Mouse (Mus musculus) hindbrain, embryonic 13.5 days (tissue): Measurements from ENCODE around the gene Icam2. TPM values are rescaled to one million over a fixed set of nuclear protein-coding genes. Genes with fewer than 3 reads are reported as not detected.

Experiments used
- ATAC-seq: fragments of 200-750 bp; cut with Nextera tagmentation; 2 replicates; pipeline ENCODE4 v1.8.0; 2017; ENCODE audit warnings: moderate TSS enrichment; ENCODE audit not compliant: low FRiP score
- H3K27ac ChIP-seq: fragments of 300-500 bp; sonication (generic); 2 replicates; pipeline ENCODE4 v1.5.1; 2015; ENCODE audit warnings: inconsistent platforms, mild to moderate bottlenecking, moderate library complexity
- H3K27me3 ChIP-seq: fragments of 300-500 bp; sonication (generic); 2 replicates; pipeline ENCODE4 v1.6.1; 2015; ENCODE audit warnings: mild to moderate bottlenecking, inconsistent platforms
- H3K36me3 ChIP-seq: fragments of 300-500 bp; sonication (generic); 2 replicates; pipeline ENCODE4 v1.6.1; 2015; ENCODE audit warnings: mild to moderate bottlenecking, inconsistent platforms
- H3K4me1 ChIP-seq: fragments of 300-500 bp; sonication (generic); replicated peaks from 2 replicates; pipeline ENCODE4 v1.6.1; 2015; ENCODE audit warnings: inconsistent platforms
- H3K4me2 ChIP-seq: fragments of 300-500 bp; sonication (generic); 2 replicates; pipeline ENCODE4 v1.6.1; 2015; ENCODE audit warnings: inconsistent platforms, mild to moderate bottlenecking, moderate library complexity
- H3K4me3 ChIP-seq: fragments of 300-500 bp; sonication (generic); 2 replicates; pipeline ENCODE4 v1.5.1; 2015; ENCODE audit warnings: mild to moderate bottlenecking, inconsistent platforms
- H3K9ac ChIP-seq: fragments of 300-500 bp; sonication (generic); 2 replicates; pipeline ENCODE4 v1.6.1; 2015; ENCODE audit warnings: mild to moderate bottlenecking, inconsistent platforms
- H3K9me3 ChIP-seq: fragments of 300-500 bp; sonication (generic); 2 replicates; pipeline ENCODE4 v1.6.1; 2016; ENCODE audit warnings: inconsistent platforms
- WGBS: fragments of 180-500 bp; shearing (Covaris S2); methylation state at CpG from one replicate; pipeline ENCODE4 v1.1.7; 2015; 5-methylcytosine and 5-hydroxymethylcytosine counted together
- polyA plus RNA-seq: library from polyadenylated mRNA; unstranded; fragments of >200 nt; fragmentation: Nextera tagmentation; extraction: Ambion mirVana; gene quantifications from 2 replicates; pipeline ENCODE4 v1.2.1, GENCODE M21; 2015

Gene Icam2
- polyA plus RNA-seq, 1 experiment from 2014 or later, result 13.8 TPM

DNA sequence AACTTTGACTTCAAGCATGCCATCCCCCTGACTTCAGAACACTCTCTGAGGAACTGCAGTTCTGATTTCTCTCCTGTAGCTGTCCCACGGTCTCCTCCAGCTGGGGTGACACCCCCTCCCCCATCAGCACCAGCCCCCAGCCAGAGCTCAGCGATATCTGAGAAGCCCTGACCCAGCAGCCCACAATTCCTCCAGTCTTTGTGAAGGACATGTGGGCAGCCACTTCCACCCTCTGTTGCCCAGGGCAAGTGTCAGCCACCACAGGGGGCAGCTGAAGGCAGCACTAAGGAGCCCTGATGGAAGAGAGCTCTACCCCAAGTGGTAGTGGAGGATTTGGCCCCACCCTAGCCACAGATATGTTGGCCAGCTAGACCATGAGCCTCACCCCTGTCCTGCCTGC is 53.8 kb downstream of the Icam2 start:
- H3K4me2 ChIP-seq, result no peak overlapping the region
- H3K9ac ChIP-seq, result no peak overlapping the region
- WGBS, result 14% methylated on average over 2 of the region's 2 CpGs
- no peaks in the 10 kb centered on the region for H3K27me3 ChIP-seq
- 0 out of 2 replicates have a peak, but pooled peaks cover 8% of the 10 kb centered on the region for H3K4me1 ChIP-seq
- no peak overlapping the region for H3K4me3 ChIP-seq
- no peak for ATAC-seq
- no peaks in the 10 kb centered on the region for H3K9me3 ChIP-seq
- H3K27ac ChIP-seq, result no peak overlapping the region
- H3K36me3 ChIP-seq, result no peaks in the 10 kb centered on the region

GRCm38 (mm10) chr11:106332458-106332857 is 55.4 kb downstream of the Icam2 start:
- WGBS, result 49% methylated on average over 4 of the region's 4 CpGs
- 0 out of 2 replicates have a peak, but pooled peaks cover 5% of the 10 kb centered on the region for H3K4me1 ChIP-seq
- ATAC-seq, result no peak

DNA sequence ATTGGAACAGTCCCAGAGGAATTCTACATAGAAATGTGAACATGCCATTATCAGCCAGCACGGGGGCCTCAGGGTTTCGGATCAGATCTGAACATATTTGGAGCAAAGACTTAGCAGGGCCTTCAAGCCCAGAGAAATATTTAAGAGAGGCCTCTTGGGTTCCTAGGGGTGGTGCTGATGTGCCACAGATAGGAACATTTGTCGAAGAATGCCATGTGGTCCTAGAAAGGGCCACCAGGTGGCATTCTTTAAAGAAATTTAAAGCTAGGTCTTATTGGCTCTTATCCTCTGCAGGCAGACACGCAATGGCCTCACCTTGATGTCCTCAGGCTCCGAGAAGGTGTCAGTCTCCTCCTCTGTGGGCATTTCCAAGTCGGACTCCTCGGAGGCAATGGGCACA is 58.2 kb downstream of the Icam2 start:
- no peaks in the 10 kb centered on the region for H3K9me3 ChIP-seq
- H3K4me2 ChIP-seq, result no peak overlapping the region
- no peak overlapping the region for H3K4me3 ChIP-seq
- H3K4me1 ChIP-seq, result 0 out of 2 replicates have a peak, but pooled peaks cover 5% of the 10 kb centered on the region
- no peak overlapping the region for H3K27ac ChIP-seq
- H3K9ac ChIP-seq, result no peak overlapping the region
- no peak for ATAC-seq
- no peaks in the 10 kb centered on the region for H3K27me3 ChIP-seq
- 70% methylated on average over 7 of the region's 7 CpGs for WGBS
- no peaks in the 10 kb centered on the region for H3K36me3 ChIP-seq

More at GRCm38 (mm10) chr11:106332458-106332857, 55.4 kb downstream of the Icam2 start:
- Histone ChIP-seq H3K9me3 (no peaks in the 10 kb centered on the region), H3K9ac (no peak overlapping the region), H3K4me2 (no peak overlapping the region), H3K27me3 (no peaks in the 10 kb centered on the region), H3K4me3 (no peak overlapping the region), H3K27ac (no peak overlapping the region), H3K36me3 (no peaks in the 10 kb centered on the region)

- H3K27me3 ChIP-seq, result no peaks in the 10 kb centered on the region
- no peaks in the 10 kb centered on the region for H3K9me3 ChIP-seq
- no peak overlapping the region for H3K4me2 ChIP-seq
- H3K4me3 ChIP-seq, result no peak overlapping the region
- no peak for ATAC-seq
- 82% methylated on average over 6 of the region's 6 CpGs for WGBS
- 0 out of 2 replicates have a peak, but pooled peaks cover 5% of the 10 kb centered on the region for H3K4me1 ChIP-seq
- no peaks in the 10 kb centered on the region for H3K36me3 ChIP-seq
- no peak overlapping the region for H3K27ac ChIP-seq
- no peak overlapping the region for H3K9ac ChIP-seq
Observed at GRCm38 (mm10) chr11:106329128-106329527, 58.7 kb downstream of the Icam2 start.

- no peak overlapping the region for H3K4me2 ChIP-seq
- H3K36me3 ChIP-seq, result no peaks in the 10 kb centered on the region
- no peak for ATAC-seq
- no peak overlapping the region for H3K27ac ChIP-seq
- H3K4me1 ChIP-seq, result 0 out of 2 replicates have a peak, but pooled peaks cover 5% of the 10 kb centered on the region
- H3K27me3 ChIP-seq, result no peaks in the 10 kb centered on the region
- no peak overlapping the region for H3K4me3 ChIP-seq
- WGBS, result 77% methylated on average over 5 of the region's 5 CpGs
- H3K9me3 ChIP-seq, result no peaks in the 10 kb centered on the region
- H3K9ac ChIP-seq, result no peak overlapping the region
Observed at GRCm38 (mm10) chr11:106328521-106328920, 59.4 kb downstream of the Icam2 start.

Other genes starting within 250 kb of the Icam2 start
- not detected in 2 replicates for gene Gm10840, start 227.2 kb downstream of the Icam2 start, polyA plus RNA-seq
- gene Limd2, start 227.2 kb downstream of the Icam2 start, polyA plus RNA-seq, result 197 and 211 TPM in 2 replicates
- gene Strada, start 185.9 kb downstream of the Icam2 start, polyA plus RNA-seq, result 31.2 and 34.2 TPM in 2 replicates
- gene Ccdc47, start 171.7 kb downstream of the Icam2 start, polyA plus RNA-seq, result 97.0 and 106 TPM in 2 replicates
- gene Ddx42, start 171.1 kb downstream of the Icam2 start, polyA plus RNA-seq, result 92.0 and 96.2 TPM in 2 replicates
- 37.4 and 38.3 TPM in 2 replicates for gene Ftsj3, start 132.0 kb downstream of the Icam2 start, polyA plus RNA-seq
- gene Psmc5, start 131.9 kb downstream of the Icam2 start, polyA plus RNA-seq, result 339 and 341 TPM in 2 replicates
- 14.3 and 16.0 TPM in 2 replicates for gene Smarcd2, start 115.1 kb downstream of the Icam2 start, polyA plus RNA-seq
- 0.12 and 0.21 TPM in 2 replicates for gene Tcam1, start 111.4 kb downstream of the Icam2 start, polyA plus RNA-seq
- gene Gh, start 86.2 kb downstream of the Icam2 start, polyA plus RNA-seq, result not detected in 2 replicates
- 1.2 and 1.4 TPM in 2 replicates for gene Cd79b, start 73.3 kb downstream of the Icam2 start, polyA plus RNA-seq
- gene Scn4a, start 34.8 kb downstream of the Icam2 start, polyA plus RNA-seq, result 0.03 TPM in 1 of 2 replicates, not detected in the other
- gene Prr29, start 22.6 kb downstream of the Icam2 start, polyA plus RNA-seq, result not detected in 2 replicates
- gene Ern1, start 99.8 kb upstream of the Icam2 start, polyA plus RNA-seq, result 5.9 and 6.1 TPM in 2 replicates
- 21.3 and 21.7 TPM in 2 replicates for gene Tex2, start 225.3 kb upstream of the Icam2 start, polyA plus RNA-seq